Mouse (Mus musculus) inflammation-experienced regulatory T-cells, adult 16 weeks (primary cell): ENCODE measurements around the gene Kidins220. TPM values are rescaled to one million over a fixed set of nuclear protein-coding genes. Genes with fewer than 3 reads are reported as not detected.

Experiments
- polyA plus RNA-seq: library from polyadenylated mRNA; unstranded; fragments of 100-300 nt; shearing (Covaris generic); gene quantifications from one replicate; pipeline ENCODE4 v1.2.1, GENCODE M21; 2017

Gene Kidins220
- 61.6 TPM for polyA plus RNA-seq

DNA sequence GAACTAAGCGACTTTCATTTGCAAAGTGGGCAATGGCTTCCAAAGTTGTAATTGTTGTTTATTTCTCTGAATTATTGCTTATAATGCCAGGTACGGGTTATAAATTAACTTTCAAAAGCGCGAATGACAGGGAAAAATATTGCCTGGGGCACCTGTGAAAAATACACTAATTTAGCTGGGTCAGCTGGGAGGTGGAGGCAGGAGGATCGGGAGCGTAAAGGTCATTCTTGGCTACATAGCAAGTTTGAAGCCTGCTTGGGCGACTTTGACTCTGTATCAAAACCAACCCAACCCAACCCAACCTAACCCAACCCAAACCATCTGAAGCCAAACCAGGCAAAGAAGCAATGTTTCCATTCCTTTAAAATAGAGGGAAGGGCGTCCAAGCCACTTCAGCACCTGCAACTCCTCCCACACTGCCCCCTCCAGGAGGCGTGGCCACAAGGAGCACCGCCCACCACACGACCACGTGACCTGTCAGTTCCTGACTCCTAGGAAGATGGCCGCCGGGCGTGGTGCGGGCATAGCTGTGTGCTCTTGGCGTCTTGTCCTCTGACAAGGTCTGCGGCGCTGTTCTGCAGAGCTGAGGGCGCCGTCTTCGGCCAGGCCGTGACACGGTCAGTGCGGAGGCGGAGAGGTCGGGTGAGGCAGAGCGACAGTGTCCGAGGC is at the start of gene Kidins220:
Kidins220 (plus strand) TSS at position 480 of the 669 bp plus-strand sequence.

DNA sequence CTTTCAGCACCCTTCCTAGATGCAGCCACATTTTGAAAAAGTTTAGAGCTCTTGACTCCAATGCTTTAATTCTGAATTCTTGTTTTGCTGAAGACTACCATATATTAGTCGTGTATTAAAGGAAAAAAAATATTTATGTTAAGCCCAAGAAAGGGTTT is 122.2 kb downstream of the Kidins220 start, which contains the start of gene Id2:
Id2 (minus strand) TSS at position 89 of the 158 bp plus-strand sequence.

Other genes with a start within 250 kb of the Kidins220 start
- not detected for gene Mboat2, start 144.0 kb upstream of the Kidins220 start, polyA plus RNA-seq
- 166 TPM for gene Id2, start 122.2 kb downstream of the Kidins220 start, polyA plus RNA-seq